Mouse (Mus musculus): Measurements from ENCODE around the gene Fibcd1.

DNA sequence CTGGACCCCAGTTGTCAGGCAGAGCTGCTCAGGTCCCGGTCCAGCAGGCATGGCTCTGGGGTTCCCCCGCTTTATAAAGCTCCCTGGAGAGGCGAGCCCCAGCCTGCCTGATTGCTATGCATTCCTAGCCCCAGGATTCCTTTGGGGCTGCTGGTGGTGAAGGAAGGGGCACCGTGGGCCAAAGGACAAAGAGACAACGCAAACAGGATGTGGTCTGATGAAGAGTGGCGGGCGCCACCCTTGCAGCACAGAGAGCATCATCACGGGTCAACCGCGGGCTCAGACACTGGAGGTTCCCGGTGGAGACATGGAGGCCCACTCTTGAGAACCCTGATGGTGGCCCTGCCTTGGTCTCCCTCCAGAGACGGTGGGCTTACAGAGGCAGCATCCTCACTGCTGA lies 35.4 kb downstream of the Fibcd1 start, which contains the start of gene Qrfp:
- TF ChIP-seq CTCF (IDR thresholded peaks at IDR 0.05; ENCODE audit: control insufficient read depth, insufficient read depth, insufficient replicate concordance, low read depth, low read length) (no peak), POLR2A (IDR thresholded peaks at IDR 0.05; ENCODE audit: control insufficient read depth, low read depth, low read length) (no peak)

Measured in testis, adult 2 months (tissue).